Mouse (Mus musculus): ENCODE results near the gene Ubtf. TPM values are rescaled to one million over a fixed set of nuclear protein-coding genes. Genes with fewer than 3 reads are reported as not detected.
"Not testable (repeated sequence)": the region's sequence is repeated elsewhere in the genome, so short reads cannot be mapped to it uniquely, and the experiment has no call there.

Gene Ubtf
- total RNA-seq, 2 experiments from 2014 or later: 85.8 to 98.3 TPM

- peak; percentile 95 to 98 for DNase-seq (ENCODE audit: low spot score in 2 of 2)
Measured at GRCm38 (mm10) chr11:102296491-102297472, 22.8 kb downstream of the Ubtf start, which contains the start of gene Atxn7l3. TSS of gene Atxn7l3 (minus strand) at chr11:102296631.

GRCm38 (mm10) chr11:102295598-102296471 is 23.7 kb downstream of the Ubtf start:
- DNase-seq (ENCODE audit: low spot score in 2 of 2): peak; percentile 61 to 71

- no peak for DNase-seq (ENCODE audit: low spot score in 2 of 2)
Measured at GRCm38 (mm10) chr11:102294887-102295597, 24.5 kb downstream of the Ubtf start.

GRCm38 (mm10) chr11:102294416-102294815 is 25.1 kb downstream of the Ubtf start:
- DNase-seq (ENCODE audit: low spot score in 2 of 2): no peak

GRCm38 (mm10) chr11:102293971-102294370 is 25.6 kb downstream of the Ubtf start:
- no peak for DNase-seq (ENCODE audit: low spot score in 2 of 2)

GRCm38 (mm10) chr11:102291051-102291535 is 28.4 kb downstream of the Ubtf start:
- DNase-seq (ENCODE audit: low spot score in 2 of 2): no peak

GRCm38 (mm10) chr11:102290141-102290540 is 29.4 kb downstream of the Ubtf start:
- no peak for DNase-seq (ENCODE audit: low spot score in 2 of 2)

GRCm38 (mm10) chr11:102289511-102290100 is 29.9 kb downstream of the Ubtf start:
- DNase-seq (ENCODE audit: low spot score in 2 of 2): no peak

- DNase-seq (ENCODE audit: low spot score in 2 of 2): peak in 1 of 2 experiments; percentile 62
Measured at GRCm38 (mm10) chr11:102288913-102289312, 30.6 kb downstream of the Ubtf start.

- no peak for DNase-seq (ENCODE audit: low spot score in 2 of 2)
Measured at GRCm38 (mm10) chr11:102288027-102288804, 31.3 kb downstream of the Ubtf start.

GRCm38 (mm10) chr11:102287485-102287884 is 32.1 kb downstream of the Ubtf start:
- no peak for DNase-seq (ENCODE audit: low spot score in 2 of 2)

- no peak for DNase-seq (ENCODE audit: low spot score in 2 of 2)
Measured at GRCm38 (mm10) chr11:102285095-102285834, 34.3 kb downstream of the Ubtf start.

GRCm38 (mm10) chr11:102284501-102285094 is 34.9 kb downstream of the Ubtf start, which contains the start of gene Tmub2:
TSS of gene Tmub2 (plus strand) at chr11:102284931.
- DNase-seq (ENCODE audit: low spot score in 2 of 2): peak; percentile 77 to 94

GRCm38 (mm10) chr11:102283922-102284321 is 35.6 kb downstream of the Ubtf start:
- no peak for DNase-seq (ENCODE audit: low spot score in 2 of 2)

GRCm38 (mm10) chr11:102280267-102280666 is 39.3 kb downstream of the Ubtf start:
- DNase-seq (ENCODE audit: low spot score in 2 of 2): not testable (repeated sequence)

GRCm38 (mm10) chr11:102279595-102279994 is 39.9 kb downstream of the Ubtf start:
- DNase-seq (ENCODE audit: low spot score in 2 of 2): no peak

- DNase-seq (ENCODE audit: low spot score in 2 of 2): no peak
Measured at GRCm38 (mm10) chr11:102277754-102278153, 41.8 kb downstream of the Ubtf start.

GRCm38 (mm10) chr11:102276411-102276915 is 43.1 kb downstream of the Ubtf start:
- DNase-seq (ENCODE audit: low spot score in 2 of 2): no peak
